Mouse (Mus musculus): ENCODE results near the gene Prpf19. TPM values are rescaled to one million over a fixed set of nuclear protein-coding genes. Genes with fewer than 3 reads are reported as not detected.

Gene Prpf19
- total RNA-seq, 2 experiments from 2014 or later: 195 to 208 TPM

GRCm38 (mm10) chr19:10869886-10870527, 25.0 kb upstream of the Prpf19 start, which contains the start of gene Tmem132a:
Gene Tmem132a, minus strand, starts transcription at chr19:10869940.
- intact Hi-C loops (cut with DNase I): loop anchor here (1.0 to 2.0 kb wide), 4 partner anchors 25 to 155 kb away; partner anchors contain the start of gene Prpf19
- H3K4me3 ChIP-seq: peak within 1 kb of the TSS; percentile 71
- H3K27ac ChIP-seq: peak within 1 kb of the TSS; percentile 94
- no peak for DNase-seq (ENCODE audit: extremely low spot score in 1 of 2, low spot score in 2 of 2)
- TF ChIP-seq CTCF (IDR thresholded peaks at IDR 0.05): no peak

GRCm38 (mm10) chr19:10870676-10871075, 24.4 kb upstream of the Prpf19 start:
- no peak for DNase-seq (ENCODE audit: extremely low spot score in 1 of 2, low spot score in 2 of 2)
- Histone ChIP-seq H3K27ac (no peak overlapping the region), H3K4me3 (no peak overlapping the region)
- intact Hi-C loops (cut with DNase I): no loop called here
- TF ChIP-seq CTCF (IDR thresholded peaks at IDR 0.05): no peak

GRCm38 (mm10) chr19:10871328-10871961, 23.6 kb upstream of the Prpf19 start:
- no peak for DNase-seq (ENCODE audit: extremely low spot score in 1 of 2, low spot score in 2 of 2)
- Histone ChIP-seq H3K4me3 (no peak overlapping the region), H3K27ac (no peak overlapping the region)
- no peak for TF ChIP-seq CTCF (IDR thresholded peaks at IDR 0.05)
- intact Hi-C loops (cut with DNase I): no loop called here

- peak overlapping the region; percentile 69; the same call in 1 of the 2 replicates for H3K27ac ChIP-seq
- no peak for DNase-seq (ENCODE audit: extremely low spot score in 1 of 2, low spot score in 2 of 2)
- no peak for TF ChIP-seq CTCF (IDR thresholded peaks at IDR 0.05)
- intact Hi-C loops (cut with DNase I): no loop called here
- H3K4me3 ChIP-seq: no peak overlapping the region
Observed at GRCm38 (mm10) chr19:10878201-10878837, 16.7 kb upstream of the Prpf19 start.

DNA sequence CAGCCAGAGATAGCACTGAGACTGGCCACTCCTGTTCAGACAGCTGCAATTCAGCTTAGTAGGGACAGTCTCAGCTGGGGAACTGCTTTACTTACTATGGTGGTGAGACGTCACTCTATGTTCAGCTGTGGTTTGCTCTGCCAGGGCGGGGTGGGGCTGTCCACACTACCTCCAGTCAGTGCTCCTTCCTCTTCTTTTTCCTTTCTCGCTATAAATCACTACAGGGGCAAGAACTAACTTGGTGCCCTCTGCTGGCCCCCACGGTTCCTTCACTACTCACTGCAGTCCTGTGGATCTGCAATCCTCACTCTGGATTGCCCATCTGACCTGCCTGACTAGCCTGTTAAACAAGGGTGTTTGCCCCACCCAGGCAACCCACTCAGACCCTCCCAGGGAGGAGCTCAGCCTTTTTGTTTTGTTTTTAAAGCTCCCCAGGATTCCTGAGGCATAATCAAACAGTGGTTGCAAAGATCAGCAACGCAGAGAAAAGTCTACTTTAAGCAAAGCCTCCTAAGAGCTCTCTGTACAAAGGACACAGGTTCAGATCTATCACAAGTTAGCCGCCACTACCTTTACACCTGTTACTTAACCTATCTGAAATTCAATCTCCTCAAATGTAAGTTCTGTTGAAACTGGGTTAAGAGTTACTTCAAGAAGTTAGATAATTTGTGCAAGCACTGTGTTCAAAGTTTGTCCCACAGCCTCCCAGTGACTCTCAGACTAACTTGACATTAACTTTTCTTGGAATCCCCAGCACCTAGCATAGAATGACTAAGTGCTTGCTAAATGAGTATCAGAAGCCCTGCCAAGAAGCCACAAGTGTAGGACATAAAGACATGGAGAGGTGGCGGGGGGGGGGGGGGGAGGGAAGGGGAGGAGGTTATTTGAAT, 14.7 kb upstream of the Prpf19 start:
- peak in 1 of 2 experiments; percentile 32 for DNase-seq (ENCODE audit: extremely low spot score in 1 of 2, low spot score in 2 of 2)
- 0 out of 2 replicates have a peak overlapping the region, but pooled peaks have one; percentile 10 for H3K27ac ChIP-seq
- intact Hi-C loops (cut with DNase I): loop anchor here (2.0 kb wide), 1 partner anchor 166 kb away; no protein-coding TSS in a partner anchor

GRCm38 (mm10) chr19:10880975-10881425, 14.0 kb upstream of the Prpf19 start:
- no peak for TF ChIP-seq CTCF (IDR thresholded peaks at IDR 0.05)
- no peak for DNase-seq (ENCODE audit: extremely low spot score in 1 of 2, low spot score in 2 of 2)
- intact Hi-C loops (cut with DNase I): loop anchor here (1.0 to 2.0 kb wide), 2 partner anchors 14 to 166 kb away; partner anchors contain the start of gene Prpf19
- Histone ChIP-seq H3K27ac (peak overlapping the region; percentile 94), H3K4me3 (peak overlapping the region; percentile 73)

More for the DNA sequence above, 14.7 kb upstream of the Prpf19 start:
- peak; percentile 43 for TF ChIP-seq CTCF (IDR thresholded peaks at IDR 0.05)
- H3K4me3 ChIP-seq: peak overlapping the region; percentile 73

DNA sequence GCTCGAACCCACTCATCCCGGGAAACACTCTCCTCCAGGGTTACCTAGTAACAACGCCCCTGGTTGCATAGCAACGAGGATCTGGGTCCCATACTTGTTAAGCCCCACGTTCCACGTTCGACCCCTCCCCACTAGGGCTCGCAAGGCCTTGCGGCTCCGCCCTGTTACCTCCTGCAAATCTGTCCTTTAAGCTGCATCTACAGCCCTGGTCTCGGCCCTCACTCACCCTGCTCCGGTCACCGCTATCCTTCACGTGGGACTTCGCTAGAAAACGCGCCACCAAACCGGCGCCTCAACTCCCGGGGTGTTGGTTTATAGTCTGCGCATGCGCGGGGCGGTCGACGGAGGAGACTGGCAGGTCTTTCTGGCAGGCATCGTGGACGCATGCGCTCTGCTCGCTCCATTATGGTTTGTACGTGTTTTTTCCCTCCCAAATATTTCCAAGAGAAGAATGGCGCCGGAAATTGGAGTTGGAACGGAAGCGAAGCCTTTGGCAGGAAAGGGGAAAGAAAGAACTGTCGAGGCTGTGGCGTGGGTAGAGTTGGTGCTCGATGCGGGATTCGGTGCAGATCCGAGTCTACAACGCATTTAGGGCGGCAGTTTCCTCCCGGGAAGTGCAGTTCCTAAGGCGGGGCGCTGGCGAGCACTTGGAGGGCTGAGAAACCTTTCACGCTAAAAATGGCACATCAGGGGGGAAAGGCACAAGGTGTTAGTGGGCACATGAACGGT, 13.4 kb upstream of the Prpf19 start, which contains the start of gene Tmem109:
Gene Tmem109, minus strand, starts transcription at position 576 of the 729 bp plus-strand sequence.
- Histone ChIP-seq H3K4me3 (peak within 1 kb of the TSS; percentile 73), H3K27ac (peak within 1 kb of the TSS; percentile 94)
- peak; percentile 27 for TF ChIP-seq CTCF (IDR thresholded peaks at IDR 0.05)
- DNase-seq (ENCODE audit: extremely low spot score in 1 of 2, low spot score in 2 of 2): peak; percentile 89 to 91
- intact Hi-C loops (cut with DNase I): loop anchor here (1.0 to 2.0 kb wide), 2 partner anchors 14 to 167 kb away; partner anchors contain the start of gene Prpf19

- DNase-seq (ENCODE audit: extremely low spot score in 1 of 2, low spot score in 2 of 2): no peak
- TF ChIP-seq CTCF (IDR thresholded peaks at IDR 0.05): no peak
Observed at GRCm38 (mm10) chr19:10892201-10892600, 2.8 kb upstream of the Prpf19 start.

GRCm38 (mm10) chr19:10895708-10896107, 677 bp downstream of the Prpf19 start:
- H3K4me3 ChIP-seq: peak overlapping the region; percentile 93
- intact Hi-C loops (cut with DNase I): loop anchor here (1.0 kb wide), 2 partner anchors 14 to 26 kb away; partner anchors contain the start of gene Tmem132a
- TF ChIP-seq CTCF (IDR thresholded peaks at IDR 0.05): no peak
- peak in 1 of 2 experiments; percentile 20 for DNase-seq (ENCODE audit: extremely low spot score in 1 of 2, low spot score in 2 of 2)
- H3K27ac ChIP-seq: peak overlapping the region; percentile 89

More at GRCm38 (mm10) chr19:10892201-10892600, 2.8 kb upstream of the Prpf19 start:
- H3K4me3 ChIP-seq: no peak overlapping the region
- intact Hi-C loops (cut with DNase I): no loop called here
- no peak overlapping the region for H3K27ac ChIP-seq

DNA sequence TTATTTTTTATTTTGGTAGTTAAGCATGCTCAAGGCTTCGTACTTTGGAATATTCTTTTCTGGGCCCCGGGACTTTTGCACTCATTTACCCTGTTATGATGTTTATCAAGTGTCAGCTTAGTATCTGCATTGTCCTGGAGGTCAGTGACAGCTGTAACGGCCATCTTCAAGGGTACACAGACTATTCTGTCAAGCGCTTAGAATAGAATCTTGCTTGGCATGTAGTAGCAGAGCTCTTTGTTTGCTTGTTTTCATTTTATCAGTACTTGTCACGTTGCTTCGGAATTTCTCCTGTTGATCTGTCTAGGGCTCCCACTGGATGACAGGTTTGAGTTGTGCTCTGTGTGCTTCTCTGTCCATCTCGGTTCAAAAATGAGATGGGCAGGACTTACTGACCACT, 1.8 kb downstream of the Prpf19 start:
- intact Hi-C loops (cut with DNase I): no loop called here
- DNase-seq (ENCODE audit: extremely low spot score in 1 of 2, low spot score in 2 of 2): no peak
- Histone ChIP-seq H3K4me3 (peak overlapping the region; percentile 93), H3K27ac (no peak overlapping the region)
- TF ChIP-seq CTCF (IDR thresholded peaks at IDR 0.05): no peak

All from left cerebral cortex, adult 2 months (tissue).